In the genomic region with DNA sequence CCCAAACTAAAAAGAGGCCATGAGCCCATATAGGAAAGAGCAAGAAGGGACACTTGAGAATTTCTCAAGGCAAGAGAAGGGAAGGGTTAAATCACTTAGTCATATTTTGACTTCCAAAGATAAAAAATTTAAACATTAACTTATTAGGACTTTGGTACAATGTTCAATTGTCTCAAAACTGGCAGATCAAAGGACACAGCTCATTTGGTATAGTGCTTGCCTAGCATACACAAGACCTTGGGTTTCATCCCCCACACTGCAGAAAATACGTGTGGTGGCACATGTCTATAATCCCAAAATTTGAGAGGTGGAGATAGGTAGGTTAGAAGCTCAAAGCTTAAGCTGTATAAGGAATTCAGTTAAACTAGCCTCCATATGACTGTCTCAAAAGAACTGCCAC, we compare ENCODE assay signal across 18 mouse cellular contexts.
"Had no signal": no experiment of that assay in that cellular context is flagged by ENCODE, and none has a peak within 500 bp of the region (broad histone marks: within the 10 kb centered on the region; RNA-seq: fewer than 3 reads in every experiment).

No protein-coding gene starts in this region.

- DNase-seq: kidney, adult 18-20 months; kidney, postnatal 10 days; layer of hippocampus, postnatal 36 days; liver, embryonic 13.5 days; lung, adult 2 months; lung, postnatal 14 days; lung, postnatal 4 days; midbrain, embryonic 14.5 days; right cerebral cortex, adult 18-20 months; right cerebral cortex, postnatal 14 days; spleen, adult 18-20 months; thymus, postnatal 25 days had no signal

- H3K27ac ChIP-seq: kidney, embryonic 15.5 days; left cerebral cortex, adult 2 months; limb, embryonic 12.5 days; limb, embryonic 15.5 days; liver, embryonic 13.5 days had no signal

- H3K9me3 ChIP-seq: kidney, embryonic 15.5 days; limb, embryonic 12.5 days; limb, embryonic 15.5 days had no signal

- H3K27me3 ChIP-seq: kidney, embryonic 15.5 days; limb, embryonic 12.5 days; limb, embryonic 15.5 days; liver, embryonic 13.5 days had no signal

- H3K9ac ChIP-seq: kidney, embryonic 15.5 days; limb, embryonic 12.5 days; limb, embryonic 15.5 days; liver, embryonic 13.5 days had no signal

- H3K4me1 ChIP-seq: kidney, embryonic 15.5 days; limb, embryonic 12.5 days; limb, embryonic 15.5 days; liver, embryonic 13.5 days had no signal

- H3K4me2 ChIP-seq: kidney, embryonic 15.5 days; limb, embryonic 12.5 days; limb, embryonic 15.5 days; liver, embryonic 13.5 days; midbrain, embryonic 11.5 days had no signal

- H3K4me3 ChIP-seq: kidney, embryonic 15.5 days; left cerebral cortex, adult 2 months; limb, embryonic 12.5 days; limb, embryonic 15.5 days; liver, embryonic 13.5 days had no signal

- ATAC-seq: hindbrain, embryonic 16.5 days had no signal

- H3K36me3 ChIP-seq: kidney, embryonic 15.5 days; limb, embryonic 12.5 days; limb, embryonic 15.5 days; liver, embryonic 13.5 days had no signal
